Mouse (Mus musculus): ENCODE measurements around the gene Crip2.

Gene Crip2

GRCm38 (mm10) chr12:113139908-113140615 is at the start of gene Crip2:
Crip2 (plus strand) TSS chr12:113140236.
- DNase-seq (ENCODE audit: low read depth, low spot score): peak; percentile 84

GRCm38 (mm10) chr12:113097040-113097439 is 43.0 kb upstream of the Crip2 start:
- no peak for DNase-seq (ENCODE audit: low read depth, low spot score)

GRCm38 (mm10) chr12:113097749-113098281 is 42.2 kb upstream of the Crip2 start, which contains the start of gene Mta1:
Mta1 (plus strand) TSS chr12:113098278.
- DNase-seq (ENCODE audit: low read depth, low spot score): peak; percentile 23

GRCm38 (mm10) chr12:113098530-113099151 is 41.4 kb upstream of the Crip2 start:
- no peak for DNase-seq (ENCODE audit: low read depth, low spot score)

GRCm38 (mm10) chr12:113099470-113100237 is 40.4 kb upstream of the Crip2 start:
- no peak for DNase-seq (ENCODE audit: low read depth, low spot score)

- no peak for DNase-seq (ENCODE audit: low read depth, low spot score)
Observed at GRCm38 (mm10) chr12:113100448-113101076, 39.5 kb upstream of the Crip2 start.

GRCm38 (mm10) chr12:113101251-113101960 is 38.6 kb upstream of the Crip2 start:
- DNase-seq (ENCODE audit: low read depth, low spot score): no peak

- peak; percentile 14 for DNase-seq (ENCODE audit: low read depth, low spot score)
Observed at GRCm38 (mm10) chr12:113102461-113102860, 37.6 kb upstream of the Crip2 start.

- DNase-seq (ENCODE audit: low read depth, low spot score): no peak
Observed at GRCm38 (mm10) chr12:113103846-113104451, 36.1 kb upstream of the Crip2 start.

- DNase-seq (ENCODE audit: low read depth, low spot score): no peak
Observed at GRCm38 (mm10) chr12:113106386-113106785, 33.6 kb upstream of the Crip2 start.

GRCm38 (mm10) chr12:113107431-113108124 is 32.5 kb upstream of the Crip2 start:
- no peak for DNase-seq (ENCODE audit: low read depth, low spot score)

GRCm38 (mm10) chr12:113108528-113109283 is 31.3 kb upstream of the Crip2 start:
- DNase-seq (ENCODE audit: low read depth, low spot score): no peak

- DNase-seq (ENCODE audit: low read depth, low spot score): no peak
Observed at GRCm38 (mm10) chr12:113109801-113110200, 30.2 kb upstream of the Crip2 start.

- no peak for DNase-seq (ENCODE audit: low read depth, low spot score)
Observed at GRCm38 (mm10) chr12:113114141-113114540, 25.9 kb upstream of the Crip2 start.

- DNase-seq (ENCODE audit: low read depth, low spot score): no peak
Observed at GRCm38 (mm10) chr12:113114856-113115538, 25.0 kb upstream of the Crip2 start.

GRCm38 (mm10) chr12:113119516-113120410 is 20.3 kb upstream of the Crip2 start:
- DNase-seq (ENCODE audit: low read depth, low spot score): peak; percentile 63

GRCm38 (mm10) chr12:113124726-113125125 is 15.3 kb upstream of the Crip2 start:
- no peak for DNase-seq (ENCODE audit: low read depth, low spot score)

GRCm38 (mm10) chr12:113130732-113131131 is 9.3 kb upstream of the Crip2 start:
- no peak for DNase-seq (ENCODE audit: low read depth, low spot score)

All from embryo, embryonic 11.5 days (tissue).